Mouse (Mus musculus): ENCODE measurements around the gene Krt34. TPM values are rescaled to one million over a fixed set of nuclear protein-coding genes. Genes with fewer than 3 reads are reported as not detected.

Krt34 gene
- polyA plus RNA-seq, 1 experiment from 2014 or later = not detected

- ATAC-seq (ENCODE audit: insufficient read depth, low FRiP score, low TSS enrichment) = no peak
- Histone ChIP-seq H3K27me3 (ENCODE audit: control insufficient read depth, insufficient read depth, low read length) (no peaks in the 10 kb centered on the region), H3K9ac (ENCODE audit: low read length) (no peak overlapping the region), H3K27ac (ENCODE audit: low read depth, low read length) (no peak overlapping the region), H3K4me2 (ENCODE audit: low read depth) (no peak overlapping the region), H3K36me3 (ENCODE audit: control insufficient read depth, insufficient read depth, low read length) (no peaks in the 10 kb centered on the region), H3K4me1 (ENCODE audit: control insufficient read depth, insufficient read depth, low read length) (no peaks in the 10 kb centered on the region), H3K4me3 (ENCODE audit: low read depth, low read length) (no peak overlapping the region), H3K9me3 (ENCODE audit: control insufficient read depth, low read length) (no peaks in the 10 kb centered on the region)
- WGBS = 90% methylated on average over 3 of the region's 3 CpGs
- DNase-seq (ENCODE audit: low spot score) = no peak
These were observed 52.8 kb downstream of the Krt34 start for GRCm38 (mm10) chr11:99988530-99988929.

Other genes with a start within 250 kb of the Krt34 start
- gene Gm11596, start 248.1 kb downstream of the Krt34 start, polyA plus RNA-seq (2014; fragmentation: Nextera tagmentation; extraction: Ambion mirVana) = not detected in 2 replicates
- gene Gm11569, start 242.6 kb downstream of the Krt34 start, polyA plus RNA-seq (2014; fragmentation: Nextera tagmentation; extraction: Ambion mirVana) = not detected in 2 replicates
- not detected in 2 replicates for gene Gm11554, start 237.1 kb downstream of the Krt34 start, polyA plus RNA-seq (2014; fragmentation: Nextera tagmentation; extraction: Ambion mirVana)
- gene Krtap4-13, start 231.7 kb downstream of the Krt34 start, polyA plus RNA-seq (2014; fragmentation: Nextera tagmentation; extraction: Ambion mirVana) = not detected in 2 replicates
- not detected in 2 replicates for gene Gm11564, start 225.9 kb downstream of the Krt34 start, polyA plus RNA-seq (2014; fragmentation: Nextera tagmentation; extraction: Ambion mirVana)
- gene 2300003K06Rik, start 203.5 kb downstream of the Krt34 start, polyA plus RNA-seq (2014; fragmentation: Nextera tagmentation; extraction: Ambion mirVana) = not detected in 2 replicates
- gene Krtap4-16, start 189.9 kb downstream of the Krt34 start, polyA plus RNA-seq (2014; fragmentation: Nextera tagmentation; extraction: Ambion mirVana) = not detected in 2 replicates
- not detected in 2 replicates for gene Gm11568, start 183.6 kb downstream of the Krt34 start, polyA plus RNA-seq (2014; fragmentation: Nextera tagmentation; extraction: Ambion mirVana)
- gene Gm11559, start 177.1 kb downstream of the Krt34 start, polyA plus RNA-seq (2014; fragmentation: Nextera tagmentation; extraction: Ambion mirVana) = not detected in 2 replicates
- not detected in 2 replicates for gene Krtap9-1, start 168.2 kb downstream of the Krt34 start, polyA plus RNA-seq (2014; fragmentation: Nextera tagmentation; extraction: Ambion mirVana)
- 0.23 TPM in 1 of 2 replicates, not detected in the other for gene Gm11567, start 162.4 kb downstream of the Krt34 start, polyA plus RNA-seq (2014; fragmentation: Nextera tagmentation; extraction: Ambion mirVana)
- not detected in 2 replicates for gene Krtap31-1, start 133.6 kb downstream of the Krt34 start, polyA plus RNA-seq (2014; fragmentation: Nextera tagmentation; extraction: Ambion mirVana)
- not detected in 2 replicates for gene Gm11565, start 126.8 kb downstream of the Krt34 start, polyA plus RNA-seq (2014; fragmentation: Nextera tagmentation; extraction: Ambion mirVana)
- not detected in 2 replicates for gene Krtap31-2, start 105.3 kb downstream of the Krt34 start, polyA plus RNA-seq (2014; fragmentation: Nextera tagmentation; extraction: Ambion mirVana)
- not detected in 2 replicates for gene Krtap9-5, start 93.1 kb downstream of the Krt34 start, polyA plus RNA-seq (2014; fragmentation: Nextera tagmentation; extraction: Ambion mirVana)
- gene Krtap29-1, start 62.5 kb downstream of the Krt34 start, polyA plus RNA-seq (2014; fragmentation: Nextera tagmentation; extraction: Ambion mirVana) = not detected in 2 replicates
- gene Krtap16-1, start 55.0 kb downstream of the Krt34 start, polyA plus RNA-seq (2014; fragmentation: Nextera tagmentation; extraction: Ambion mirVana) = 0.20 TPM in 1 of 2 replicates, not detected in the other
- not detected in 2 replicates for gene Krtap17-1, start 47.6 kb downstream of the Krt34 start, polyA plus RNA-seq (2014; fragmentation: Nextera tagmentation; extraction: Ambion mirVana)
- gene Krt33a, start 25.3 kb downstream of the Krt34 start, polyA plus RNA-seq (2014; fragmentation: Nextera tagmentation; extraction: Ambion mirVana) = not detected in 2 replicates
- gene Krt33b, start 11.7 kb downstream of the Krt34 start, polyA plus RNA-seq (2014; fragmentation: Nextera tagmentation; extraction: Ambion mirVana) = not detected in 2 replicates
- not detected in 2 replicates for gene Krt31, start 9.0 kb upstream of the Krt34 start, polyA plus RNA-seq (2014; fragmentation: Nextera tagmentation; extraction: Ambion mirVana)
- not detected in 2 replicates for gene Krt32, start 46.7 kb upstream of the Krt34 start, polyA plus RNA-seq (2014; fragmentation: Nextera tagmentation; extraction: Ambion mirVana)
- gene Krt35, start 54.7 kb upstream of the Krt34 start, polyA plus RNA-seq (2014; fragmentation: Nextera tagmentation; extraction: Ambion mirVana) = not detected in 2 replicates
- gene Krt36, start 64.1 kb upstream of the Krt34 start, polyA plus RNA-seq (2014; fragmentation: Nextera tagmentation; extraction: Ambion mirVana) = not detected in 2 replicates
- gene Krt13, start 80.0 kb upstream of the Krt34 start, polyA plus RNA-seq (2014; fragmentation: Nextera tagmentation; extraction: Ambion mirVana) = 0.19 TPM in 1 of 2 replicates, not detected in the other
- 2.7 and 3.3 TPM in 2 replicates for gene Krt15, start 94.4 kb upstream of the Krt34 start, polyA plus RNA-seq (2014; fragmentation: Nextera tagmentation; extraction: Ambion mirVana)
- 6.4 and 6.6 TPM in 2 replicates for gene Krt19, start 107.1 kb upstream of the Krt34 start, polyA plus RNA-seq (2014; fragmentation: Nextera tagmentation; extraction: Ambion mirVana)
- gene Krt9, start 151.7 kb upstream of the Krt34 start, polyA plus RNA-seq (2014; fragmentation: Nextera tagmentation; extraction: Ambion mirVana) = not detected in 2 replicates
- 7.7 and 7.9 TPM in 2 replicates for gene Krt14, start 166.0 kb upstream of the Krt34 start, polyA plus RNA-seq (2014; fragmentation: Nextera tagmentation; extraction: Ambion mirVana)
- not detected in 2 replicates for gene Krt16, start 207.3 kb upstream of the Krt34 start, polyA plus RNA-seq (2014; fragmentation: Nextera tagmentation; extraction: Ambion mirVana)
- gene Krt17, start 219.5 kb upstream of the Krt34 start, polyA plus RNA-seq (2014; fragmentation: Nextera tagmentation; extraction: Ambion mirVana) = 0.88 and 1.1 TPM in 2 replicates
- gene Krt42, start 228.3 kb upstream of the Krt34 start, polyA plus RNA-seq (2014; fragmentation: Nextera tagmentation; extraction: Ambion mirVana) = not detected in 2 replicates